Mouse (Mus musculus): ENCODE measurements around the gene Rbl2. TPM values are rescaled to one million over a fixed set of nuclear protein-coding genes. Genes with fewer than 3 reads are reported as not detected.

Gene Rbl2
- 51.3 and 54.7 TPM in 2 replicates for polyA plus RNA-seq (2012; ENCODE audit: insufficient read depth, insufficient read length, missing spikeins)

DNA sequence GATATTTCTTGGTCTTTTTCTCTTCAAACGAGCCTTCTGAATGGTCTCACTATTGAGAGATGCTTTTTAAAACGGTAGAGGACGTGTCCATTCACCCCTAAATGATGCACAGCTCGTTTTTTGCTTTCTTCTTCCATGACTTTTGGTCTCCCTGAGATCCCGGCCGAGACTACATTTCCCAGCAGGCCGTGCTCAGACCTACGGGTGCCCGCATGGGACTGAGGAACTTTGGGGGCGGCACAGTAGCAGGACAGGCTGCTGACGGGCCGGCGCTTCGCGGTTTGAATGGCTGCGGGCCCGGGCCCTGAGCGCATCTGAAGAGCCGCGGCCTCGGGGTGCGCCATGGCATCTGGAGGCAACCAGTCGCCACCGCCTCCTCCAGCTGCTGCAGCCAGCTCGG, at the start of gene Rbl2:
Rbl2 (plus strand) TSS at position 224 of the 400 bp plus-strand sequence.
- peak within 1 kb of the TSS; percentile 70 for H3K27ac ChIP-seq (ENCODE audit: insufficient read depth, low read depth, low read length)
- TF ChIP-seq POLR2A (IDR thresholded peaks at IDR 0.05; ENCODE audit: borderline replicate concordance, low read depth, low read length) = no peak
- no peak for TF ChIP-seq CTCF (IDR thresholded peaks at IDR 0.05; ENCODE audit: low read depth, low read length)
- peak within 1 kb of the TSS; percentile 85 for H3K4me3 ChIP-seq (ENCODE audit: insufficient read depth, low read length)
- peaks cover 16% of the 10 kb centered on the region for H3K4me1 ChIP-seq (ENCODE audit: control insufficient read depth, insufficient read depth, low read length)

GRCm38 (mm10) chr8:91034417-91034816, 35.4 kb upstream of the Rbl2 start:
- Histone ChIP-seq H3K4me1 (ENCODE audit: control insufficient read depth, insufficient read depth, low read length) (peaks cover 2% of the 10 kb centered on the region; the same call in 1 of the 2 replicates), H3K4me3 (ENCODE audit: insufficient read depth, low read length) (no peak overlapping the region), H3K27ac (ENCODE audit: insufficient read depth, low read depth, low read length) (no peak overlapping the region)
- TF ChIP-seq POLR2A (IDR thresholded peaks at IDR 0.05; ENCODE audit: borderline replicate concordance, low read depth, low read length) (no peak), CTCF (IDR thresholded peaks at IDR 0.05; ENCODE audit: low read depth, low read length) (no peak)

- no peak for TF ChIP-seq CTCF (IDR thresholded peaks at IDR 0.05; ENCODE audit: low read depth, low read length)
- no peak for TF ChIP-seq POLR2A (IDR thresholded peaks at IDR 0.05; ENCODE audit: borderline replicate concordance, low read depth, low read length)
These were observed 33.0 kb upstream of the Rbl2 start for GRCm38 (mm10) chr8:91036905-91037304.

DNA sequence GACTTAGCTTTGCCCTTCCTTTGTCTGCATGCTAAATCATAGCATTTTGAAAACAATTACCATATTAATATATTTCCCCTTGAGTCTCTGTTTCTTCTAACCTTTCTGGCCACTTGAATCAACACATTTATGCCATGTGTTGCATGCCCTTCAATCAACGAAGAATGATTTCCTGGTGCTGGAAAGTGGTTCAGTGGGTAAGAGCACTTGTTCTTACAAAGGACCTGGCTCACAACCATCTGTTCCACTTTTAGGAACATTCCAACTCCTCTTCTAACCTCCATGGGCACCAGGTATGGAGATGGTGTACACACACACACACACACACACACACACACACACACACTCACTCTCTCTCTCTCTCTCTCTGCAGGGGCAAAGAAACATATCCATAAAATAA, 31.2 kb upstream of the Rbl2 start:
- TF ChIP-seq CTCF (IDR thresholded peaks at IDR 0.05; ENCODE audit: low read depth, low read length) (no peak), POLR2A (IDR thresholded peaks at IDR 0.05; ENCODE audit: borderline replicate concordance, low read depth, low read length) (no peak)
- H3K4me1 ChIP-seq (ENCODE audit: control insufficient read depth, insufficient read depth, low read length) = peaks cover 2% of the 10 kb centered on the region; the same call in 1 of the 2 replicates
- H3K4me3 ChIP-seq (ENCODE audit: insufficient read depth, low read length) = no peak overlapping the region
- H3K27ac ChIP-seq (ENCODE audit: insufficient read depth, low read depth, low read length) = no peak overlapping the region

More at GRCm38 (mm10) chr8:91036905-91037304, 33.0 kb upstream of the Rbl2 start:
- H3K4me1 ChIP-seq (ENCODE audit: control insufficient read depth, insufficient read depth, low read length) = peaks cover 2% of the 10 kb centered on the region; the same call in 1 of the 2 replicates
- H3K27ac ChIP-seq (ENCODE audit: insufficient read depth, low read depth, low read length) = no peak overlapping the region
- no peak overlapping the region for H3K4me3 ChIP-seq (ENCODE audit: insufficient read depth, low read length)

DNA sequence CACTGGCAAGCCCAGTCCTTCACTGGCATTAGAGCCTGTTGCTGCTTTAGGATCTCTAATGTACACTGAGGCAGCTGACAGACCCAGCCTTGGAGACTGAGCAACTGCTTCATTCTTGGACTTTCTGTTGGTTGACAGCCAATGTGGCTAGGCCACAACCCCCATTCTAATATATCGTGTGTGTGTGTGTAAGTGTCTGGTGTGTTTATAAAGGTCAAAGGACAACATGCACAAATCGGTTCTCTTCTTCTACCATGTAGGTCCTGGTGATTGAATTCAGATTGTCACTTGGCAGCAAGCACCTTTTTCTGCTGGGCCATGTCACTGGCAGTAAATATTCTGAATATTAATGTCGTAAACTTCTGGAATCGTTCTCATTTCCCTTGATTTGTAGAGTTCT, 23.5 kb upstream of the Rbl2 start:
- peaks cover 8% of the 10 kb centered on the region for H3K4me1 ChIP-seq (ENCODE audit: control insufficient read depth, insufficient read depth, low read length)
- no peak overlapping the region for H3K4me3 ChIP-seq (ENCODE audit: insufficient read depth, low read length)
- no peak overlapping the region for H3K27ac ChIP-seq (ENCODE audit: insufficient read depth, low read depth, low read length)
- no peak for TF ChIP-seq CTCF (IDR thresholded peaks at IDR 0.05; ENCODE audit: low read depth, low read length)
- no peak for TF ChIP-seq POLR2A (IDR thresholded peaks at IDR 0.05; ENCODE audit: borderline replicate concordance, low read depth, low read length)

- TF ChIP-seq POLR2A (IDR thresholded peaks at IDR 0.05; ENCODE audit: borderline replicate concordance, low read depth, low read length) = no peak
- TF ChIP-seq CTCF (IDR thresholded peaks at IDR 0.05; ENCODE audit: low read depth, low read length) = no peak
These were observed 18.8 kb upstream of the Rbl2 start for GRCm38 (mm10) chr8:91051037-91051436.

DNA sequence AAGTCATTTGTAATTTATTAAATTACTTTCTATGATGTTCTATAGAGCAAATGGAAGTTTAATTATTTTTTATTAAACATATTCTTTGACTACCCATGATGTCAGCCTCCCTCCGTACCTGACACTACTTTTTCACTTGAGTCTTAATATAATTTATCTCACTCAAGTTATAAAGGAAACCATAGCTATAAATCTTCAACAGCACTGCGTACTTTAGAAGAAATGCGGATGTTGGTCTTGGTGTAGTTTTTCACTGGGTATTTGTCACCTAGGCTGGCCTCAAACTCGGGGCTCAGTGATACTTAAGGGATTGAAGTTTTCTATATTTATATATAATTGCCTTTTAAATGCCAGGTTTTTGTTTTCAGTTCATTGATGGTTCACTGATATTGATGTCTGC, 15.4 kb upstream of the Rbl2 start:
- H3K4me3 ChIP-seq (ENCODE audit: insufficient read depth, low read length) = no peak overlapping the region
- peaks cover 15% of the 10 kb centered on the region for H3K4me1 ChIP-seq (ENCODE audit: control insufficient read depth, insufficient read depth, low read length)
- H3K27ac ChIP-seq (ENCODE audit: insufficient read depth, low read depth, low read length) = no peak overlapping the region
- TF ChIP-seq POLR2A (IDR thresholded peaks at IDR 0.05; ENCODE audit: borderline replicate concordance, low read depth, low read length) = no peak
- TF ChIP-seq CTCF (IDR thresholded peaks at IDR 0.05; ENCODE audit: low read depth, low read length) = no peak

More at GRCm38 (mm10) chr8:91051037-91051436, 18.8 kb upstream of the Rbl2 start:
- peak overlapping the region; percentile 69 for H3K27ac ChIP-seq (ENCODE audit: insufficient read depth, low read depth, low read length)
- H3K4me3 ChIP-seq (ENCODE audit: insufficient read depth, low read length) = 0 out of 2 replicates have a peak overlapping the region, but pooled peaks have one; percentile 3
- H3K4me1 ChIP-seq (ENCODE audit: control insufficient read depth, insufficient read depth, low read length) = peaks cover 15% of the 10 kb centered on the region

DNA sequence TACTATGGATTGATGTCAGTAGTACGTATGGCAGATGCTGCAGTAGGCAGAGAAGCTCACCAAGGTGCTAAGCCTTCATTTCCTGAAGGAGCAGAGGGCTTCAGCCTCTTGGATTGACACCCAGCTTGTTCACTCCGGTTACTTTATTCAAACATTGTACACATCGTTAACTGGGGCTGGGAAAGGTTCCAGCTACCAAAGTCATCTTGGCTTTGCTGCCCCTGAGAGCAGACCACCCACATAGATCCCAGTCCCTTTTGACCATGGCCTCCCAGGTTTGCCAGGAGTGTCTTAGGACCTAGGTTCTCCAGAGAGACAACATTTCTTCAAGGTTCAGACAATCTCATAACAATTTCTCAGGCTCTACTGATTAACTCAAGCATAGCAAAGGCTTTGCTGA, 13.0 kb upstream of the Rbl2 start:
- Histone ChIP-seq H3K4me1 (ENCODE audit: control insufficient read depth, insufficient read depth, low read length) (peaks cover 2% of the 10 kb centered on the region; the same call in 1 of the 2 replicates), H3K4me3 (ENCODE audit: insufficient read depth, low read length) (no peak overlapping the region), H3K27ac (ENCODE audit: insufficient read depth, low read depth, low read length) (no peak overlapping the region)
- TF ChIP-seq POLR2A (IDR thresholded peaks at IDR 0.05; ENCODE audit: borderline replicate concordance, low read depth, low read length) (no peak), CTCF (IDR thresholded peaks at IDR 0.05; ENCODE audit: low read depth, low read length) (no peak)

DNA sequence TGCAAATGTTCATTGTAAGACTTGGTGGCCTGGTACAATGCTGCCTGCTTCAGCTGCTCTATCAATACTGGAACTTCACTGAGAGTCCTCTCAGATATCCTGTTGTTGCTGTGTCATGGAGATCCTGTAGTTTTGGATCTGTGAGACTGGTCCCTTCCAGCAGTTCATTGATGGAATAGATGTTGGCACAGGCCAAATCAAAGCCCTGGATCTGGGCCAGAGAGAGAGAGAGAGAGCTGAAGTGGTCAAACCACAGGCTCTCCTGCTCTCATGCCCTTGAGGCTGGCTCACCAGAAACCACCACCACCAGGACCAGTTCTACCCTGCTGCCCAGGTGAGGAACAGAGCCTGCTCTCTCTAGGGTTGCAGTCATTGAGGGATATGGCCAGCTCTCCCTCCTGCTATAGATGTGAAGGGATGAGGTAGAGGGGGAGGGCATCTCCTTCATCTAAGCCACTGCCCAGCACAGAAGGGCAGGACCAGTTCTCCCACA, 10.7 kb upstream of the Rbl2 start:
- Histone ChIP-seq H3K27ac (ENCODE audit: insufficient read depth, low read depth, low read length) (no peak overlapping the region), H3K4me3 (ENCODE audit: insufficient read depth, low read length) (no peak overlapping the region), H3K4me1 (ENCODE audit: control insufficient read depth, insufficient read depth, low read length) (no peaks in the 10 kb centered on the region)
- TF ChIP-seq POLR2A (IDR thresholded peaks at IDR 0.05; ENCODE audit: borderline replicate concordance, low read depth, low read length) (no peak), CTCF (IDR thresholded peaks at IDR 0.05; ENCODE audit: low read depth, low read length) (no peak)

DNA sequence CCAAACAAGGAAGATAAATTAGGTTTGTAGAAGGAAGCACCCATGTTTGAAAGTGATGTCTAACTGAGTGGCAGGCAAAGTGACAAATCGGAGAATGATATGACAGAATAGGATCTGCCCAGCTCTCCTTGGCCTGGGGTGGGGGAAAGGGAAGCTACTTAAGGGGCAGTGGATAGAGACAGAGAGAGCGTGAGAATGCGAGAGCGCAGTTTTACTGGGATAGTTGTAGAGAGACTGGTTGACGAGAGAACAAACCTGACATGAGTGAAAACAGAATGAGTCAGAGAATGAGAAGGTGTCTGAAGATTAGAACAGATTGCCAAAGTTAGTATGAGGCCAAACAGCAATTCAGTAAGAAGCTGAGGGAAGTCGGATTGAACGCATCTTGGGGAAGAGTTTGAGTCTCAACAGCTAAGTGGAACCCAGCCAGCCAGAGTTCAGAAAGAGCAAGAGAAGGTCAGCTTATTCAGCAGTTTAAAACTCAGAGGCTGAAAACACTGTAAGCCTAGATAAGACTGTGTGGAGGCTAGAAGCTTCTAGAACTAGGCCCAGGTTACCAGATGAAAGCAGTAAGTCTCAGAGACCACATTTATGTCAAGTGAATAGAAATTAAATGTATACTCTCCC, 9.9 kb upstream of the Rbl2 start:
- Histone ChIP-seq H3K4me3 (ENCODE audit: insufficient read depth, low read length) (no peak overlapping the region), H3K4me1 (ENCODE audit: control insufficient read depth, insufficient read depth, low read length) (peaks cover 1% of the 10 kb centered on the region; the same call in 1 of the 2 replicates), H3K27ac (ENCODE audit: insufficient read depth, low read depth, low read length) (no peak overlapping the region)
- no peak for TF ChIP-seq POLR2A (IDR thresholded peaks at IDR 0.05; ENCODE audit: borderline replicate concordance, low read depth, low read length)
